Comparison of ENCODE assay signal across 30 mouse cellular contexts in the genomic region with DNA sequence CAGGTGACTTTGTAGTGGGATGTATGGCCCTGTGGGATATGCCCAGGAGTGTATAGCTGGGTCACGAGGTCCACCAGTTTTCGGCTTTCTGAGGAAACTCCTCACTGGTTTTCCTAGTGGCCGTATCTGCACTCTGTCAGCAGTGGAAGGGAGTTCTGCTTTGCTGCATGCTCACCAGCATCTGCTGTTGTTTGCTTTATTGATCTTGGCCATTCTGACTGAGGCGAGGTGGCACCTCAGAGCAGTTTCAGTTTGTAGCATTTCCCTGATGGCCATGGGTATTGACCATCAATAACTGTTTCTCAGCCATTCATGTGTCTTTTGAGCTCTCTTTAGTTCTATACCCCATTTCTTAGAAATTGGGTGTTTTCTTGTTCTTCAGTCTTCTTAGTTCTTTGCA.
"Had no signal": no experiment of that assay in that cellular context is flagged by ENCODE, and none has a peak within 500 bp of the region (broad histone marks: within the 10 kb centered on the region; RNA-seq: fewer than 3 reads in every experiment).

No protein-coding gene starts in this region.

- H3K9ac ChIP-seq: limb, embryonic 12.5 days; limb, embryonic 13.5 days; limb, embryonic 15.5 days; liver, embryonic 13.5 days; liver, embryonic 14.5 days; liver, embryonic 15.5 days; lung, embryonic 14.5 days; lung, embryonic 15.5 days; midbrain, embryonic 12.5 days; midbrain, embryonic 13.5 days; midbrain, embryonic 15.5 days; neural tube, embryonic 12.5 days; neural tube, embryonic 13.5 days had no signal

- H3K27me3 ChIP-seq: limb, embryonic 12.5 days; limb, embryonic 13.5 days; limb, embryonic 15.5 days; liver, embryonic 13.5 days; liver, embryonic 15.5 days; lung, embryonic 15.5 days; megakaryocyte, embryonic 14.5 days; midbrain, embryonic 12.5 days; midbrain, embryonic 13.5 days; midbrain, embryonic 15.5 days; neural tube, embryonic 12.5 days; neural tube, embryonic 13.5 days had no signal

- ATAC-seq: lung, postnatal 0 days; midbrain, embryonic 13.5 days; midbrain, embryonic 15.5 days; midbrain, embryonic 16.5 days had no signal

- DNase-seq: layer of hippocampus, postnatal 36 days; left cerebral cortex, postnatal 4 days; liver, embryonic 13.5 days; lung, adult 18-20 months; lung, adult 2 months; lung, embryonic 14.5 days; lung, postnatal 10 days; lung, postnatal 14 days; lung, postnatal 36 days; lung, postnatal 4 days; midbrain, embryonic 14.5 days had no signal

- H3K27ac ChIP-seq: left cerebral cortex, adult 2 months; limb, embryonic 10.5 days; limb, embryonic 12.5 days; limb, embryonic 13.5 days; limb, embryonic 15.5 days; liver, embryonic 13.5 days; liver, embryonic 14.5 days; liver, embryonic 15.5 days; lung, embryonic 15.5 days; macrophage; midbrain, embryonic 10.5 days; midbrain, embryonic 12.5 days; midbrain, embryonic 13.5 days; midbrain, embryonic 15.5 days; neural tube, embryonic 12.5 days; neural tube, embryonic 13.5 days had no signal

- H3K4me3 ChIP-seq: left cerebral cortex, adult 2 months; limb, embryonic 10.5 days; limb, embryonic 12.5 days; limb, embryonic 13.5 days; limb, embryonic 15.5 days; liver, embryonic 13.5 days; liver, embryonic 15.5 days; lung, embryonic 15.5 days; megakaryocyte, embryonic 14.5 days; midbrain, embryonic 10.5 days; midbrain, embryonic 12.5 days; midbrain, embryonic 13.5 days; midbrain, embryonic 15.5 days; myocyte; neural tube, embryonic 12.5 days; neural tube, embryonic 13.5 days had no signal

- H3K9me3 ChIP-seq: limb, embryonic 10.5 days; limb, embryonic 12.5 days; limb, embryonic 13.5 days; limb, embryonic 15.5 days; liver, embryonic 13.5 days; liver, embryonic 15.5 days; lung, embryonic 15.5 days; megakaryocyte, embryonic 14.5 days; midbrain, embryonic 10.5 days; midbrain, embryonic 12.5 days; midbrain, embryonic 13.5 days; midbrain, embryonic 15.5 days; neural tube, embryonic 12.5 days; neural tube, embryonic 13.5 days had no signal

- H3K4me1 ChIP-seq: limb, embryonic 10.5 days; limb, embryonic 12.5 days; limb, embryonic 13.5 days; lung, embryonic 15.5 days; midbrain, embryonic 15.5 days; neural tube, embryonic 12.5 days; neural tube, embryonic 13.5 days had no signal

- H3K4me2 ChIP-seq: limb, embryonic 12.5 days; limb, embryonic 13.5 days; limb, embryonic 15.5 days; liver, embryonic 13.5 days; liver, embryonic 15.5 days; lung, embryonic 14.5 days; lung, embryonic 15.5 days; midbrain, embryonic 12.5 days; midbrain, embryonic 13.5 days; midbrain, embryonic 15.5 days; neural tube, embryonic 12.5 days; neural tube, embryonic 13.5 days had no signal
